Mouse (Mus musculus) mouse trophoblast stem cell (cell line): ENCODE measurements around the gene Adcy1.

ENCODE experiments used
- in situ Hi-C, 2 experiments: fragments of 300-500 bp; cut with MseI, MboI; formaldehyde crosslinking; loops; 2 replicates in 1 of 2; 3 replicates in 1 of 2; pipeline ENCODE4 v1.15.1; 2025

Adcy1 gene

GRCm38 (mm10) chr11:7179276-7179675 lies 116.0 kb downstream of the Adcy1 start:
- in situ Hi-C loops, result no loop called here

DNA sequence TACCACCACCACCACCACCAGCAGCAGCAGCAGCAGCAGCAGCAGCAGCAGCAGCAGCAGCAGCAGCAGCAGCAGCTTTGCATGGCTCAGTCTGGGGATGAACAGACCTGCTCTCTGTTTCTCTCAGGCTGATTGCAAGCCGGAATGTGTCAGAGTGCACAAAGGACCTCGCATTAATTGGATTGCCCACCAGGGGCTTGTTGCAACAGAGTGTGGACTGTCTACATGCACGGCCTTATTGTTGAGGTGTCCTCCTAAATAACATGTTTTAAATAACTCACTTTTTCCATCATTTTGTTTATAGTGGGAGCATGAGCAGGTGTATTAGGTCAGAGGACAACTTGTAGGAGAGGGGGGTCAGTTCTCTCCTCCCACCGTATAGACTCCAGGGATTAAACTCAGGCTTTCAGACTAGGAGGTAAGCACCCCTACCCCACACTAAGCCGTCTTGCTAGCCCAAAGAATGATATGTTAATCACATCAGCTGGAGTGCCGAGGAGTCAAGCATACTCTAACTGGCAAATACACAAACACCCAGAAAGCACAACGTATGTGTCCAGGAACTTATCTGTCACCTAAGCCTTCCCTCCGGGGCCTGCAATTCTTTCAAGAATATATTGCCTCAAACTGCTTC lies 119.2 kb downstream of the Adcy1 start:
- in situ Hi-C loops, result no loop called here

GRCm38 (mm10) chr11:7184420-7184819 lies 121.1 kb downstream of the Adcy1 start:
- in situ Hi-C loops, result no loop called here

DNA sequence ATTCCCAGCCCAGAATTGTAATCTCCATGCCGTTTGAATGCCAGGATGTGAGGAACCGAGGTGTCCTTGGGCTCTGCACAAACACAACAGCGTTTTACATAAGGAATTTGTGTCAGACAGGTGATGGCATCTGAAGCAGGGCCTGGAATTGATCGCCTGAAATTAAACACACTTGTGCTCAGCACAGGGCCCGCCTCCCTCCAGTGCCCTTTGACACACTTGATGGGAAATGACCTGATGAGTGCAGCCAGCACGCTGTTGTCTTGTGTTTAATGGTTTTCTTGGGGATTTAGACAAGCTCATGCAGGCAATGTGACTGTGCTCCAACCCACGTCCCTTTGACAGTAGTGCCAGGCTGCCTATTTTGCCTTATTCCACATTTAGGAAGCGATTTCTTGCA lies 124.2 kb downstream of the Adcy1 start:
- in situ Hi-C loops, result no loop called here

DNA sequence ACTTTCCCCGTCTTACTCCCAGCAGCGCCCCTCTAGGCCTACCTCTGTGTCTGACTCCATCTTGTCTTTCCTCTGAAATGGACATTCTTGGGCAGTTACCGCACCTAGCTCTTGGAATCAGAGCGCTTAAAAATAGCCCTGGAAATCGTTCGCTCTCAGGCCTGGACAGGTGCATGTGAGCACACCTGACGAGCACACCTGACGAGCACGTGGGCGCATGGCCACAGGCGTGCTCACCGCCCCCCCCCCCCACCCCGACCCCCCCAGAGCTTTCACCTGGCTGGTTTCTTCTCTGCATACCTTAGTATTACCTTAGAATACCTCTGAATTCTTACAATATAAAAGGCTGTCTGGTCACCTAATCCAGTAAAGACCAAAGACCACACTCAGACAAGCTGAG lies 125.2 kb downstream of the Adcy1 start, which contains the start of gene Gm11985:
Gene Gm11985, minus strand, starts transcription at position 101 of the 400 bp plus-strand sequence.
- in situ Hi-C loops, result no loop called here

DNA sequence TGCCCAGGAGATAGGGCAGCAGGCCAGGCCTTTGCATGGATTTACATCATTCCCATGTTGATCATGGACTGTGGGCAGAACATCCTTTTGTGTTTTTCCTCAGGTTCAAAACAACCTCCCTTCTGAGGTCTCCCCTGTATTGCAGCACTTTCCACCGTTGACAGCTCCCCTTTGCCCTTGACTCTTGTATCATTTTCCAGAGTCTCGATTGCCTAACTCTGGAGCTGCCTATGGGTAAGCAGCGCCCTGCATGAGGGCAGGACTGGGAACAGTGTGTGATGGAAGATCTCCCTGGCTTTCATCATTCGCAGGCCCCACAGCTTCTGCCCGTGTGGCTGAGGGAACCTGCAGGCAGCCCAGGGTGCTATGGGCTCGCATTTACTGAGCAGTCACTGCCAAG lies 129.4 kb downstream of the Adcy1 start:
- in situ Hi-C loops, result no loop called here

- in situ Hi-C loops, result no loop called here
These were observed 129.8 kb downstream of the Adcy1 start for GRCm38 (mm10) chr11:7193134-7193533.

DNA sequence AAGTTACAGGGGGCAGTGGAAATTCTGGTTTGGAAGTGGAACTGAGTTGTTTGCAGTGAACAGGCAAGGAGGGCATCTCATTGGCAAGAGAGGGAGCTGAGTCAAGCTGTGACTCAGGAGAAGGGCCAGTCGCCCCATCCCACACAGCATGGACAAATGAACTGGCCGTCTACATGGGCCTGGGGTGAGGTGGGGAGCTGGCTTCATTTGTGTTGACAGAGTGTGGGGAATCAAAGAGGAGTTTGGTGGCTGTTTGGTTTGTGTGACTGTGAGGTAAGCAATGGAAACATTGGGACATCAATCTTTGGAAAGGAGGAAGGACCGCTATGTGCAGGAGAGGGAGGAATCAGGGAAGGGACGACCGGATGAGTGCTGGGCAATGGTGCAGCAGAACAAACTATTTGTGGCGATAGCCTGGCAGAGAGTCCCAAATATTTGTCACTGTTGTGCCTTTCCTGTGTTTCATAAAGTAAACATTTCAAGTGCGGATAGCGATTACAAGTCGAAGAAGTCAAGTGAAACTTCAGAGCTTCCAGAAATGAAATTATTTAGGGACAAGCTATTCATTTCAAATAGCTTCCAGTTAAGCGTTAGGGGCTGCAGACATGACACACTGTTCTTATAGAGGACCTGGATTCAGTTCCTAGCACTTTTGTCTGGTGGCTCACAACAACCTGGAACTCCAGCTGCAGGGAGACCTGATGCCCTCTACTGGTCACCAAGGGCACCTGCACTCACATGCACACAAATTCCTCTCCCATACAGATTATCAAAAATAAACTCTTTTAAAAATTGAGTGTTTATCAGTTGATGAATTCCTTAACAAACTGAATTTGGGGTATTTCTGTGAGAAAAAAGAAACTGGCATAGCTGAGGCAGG lies 131.4 kb downstream of the Adcy1 start:
- in situ Hi-C loops, result no loop called here

DNA sequence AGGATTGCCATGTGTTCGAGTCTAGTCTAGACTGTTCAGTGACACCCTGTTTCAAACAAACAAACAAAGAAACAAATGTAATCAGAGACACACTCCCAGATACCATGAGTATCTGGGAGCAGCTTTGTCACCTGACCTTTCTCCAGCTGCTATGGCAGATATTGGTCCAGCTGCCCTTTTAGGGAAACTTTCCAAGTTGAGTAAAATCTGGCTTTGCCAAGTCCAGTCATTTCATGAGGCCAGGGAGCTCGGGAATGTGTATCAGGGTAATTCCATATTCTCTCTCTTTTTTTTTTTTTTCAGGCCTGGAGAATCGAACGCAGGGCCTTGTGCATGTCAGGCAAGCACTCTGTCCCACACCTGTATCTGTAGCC lies 132.0 kb downstream of the Adcy1 start:
- in situ Hi-C loops, result no loop called here

GRCm38 (mm10) chr11:7197491-7197941 lies 134.2 kb downstream of the Adcy1 start, which contains the start of gene Igfbp1:
Gene Igfbp1, plus strand, starts transcription at chr11:7197782.
- in situ Hi-C loops, result no loop called here

DNA sequence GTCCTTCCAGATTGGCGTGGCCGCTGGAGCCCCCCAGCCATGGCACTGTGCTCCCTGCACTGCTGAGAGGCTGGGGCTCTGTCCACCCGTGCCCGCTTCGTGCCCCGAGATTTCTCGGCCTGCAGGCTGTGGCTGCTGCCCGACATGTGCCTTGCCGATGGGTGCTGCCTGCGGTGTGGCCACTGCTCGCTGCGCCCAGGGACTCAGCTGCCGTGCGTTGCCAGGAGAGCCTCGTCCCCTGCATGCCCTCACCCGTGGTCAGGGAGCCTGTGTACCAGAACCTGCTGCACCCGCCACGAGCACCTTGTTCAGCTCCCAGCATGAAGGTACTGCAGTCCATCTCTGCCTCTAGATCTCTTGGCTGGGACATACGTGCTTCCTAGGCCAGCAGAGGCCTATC lies 134.7 kb downstream of the Adcy1 start:
- in situ Hi-C loops, result no loop called here

DNA sequence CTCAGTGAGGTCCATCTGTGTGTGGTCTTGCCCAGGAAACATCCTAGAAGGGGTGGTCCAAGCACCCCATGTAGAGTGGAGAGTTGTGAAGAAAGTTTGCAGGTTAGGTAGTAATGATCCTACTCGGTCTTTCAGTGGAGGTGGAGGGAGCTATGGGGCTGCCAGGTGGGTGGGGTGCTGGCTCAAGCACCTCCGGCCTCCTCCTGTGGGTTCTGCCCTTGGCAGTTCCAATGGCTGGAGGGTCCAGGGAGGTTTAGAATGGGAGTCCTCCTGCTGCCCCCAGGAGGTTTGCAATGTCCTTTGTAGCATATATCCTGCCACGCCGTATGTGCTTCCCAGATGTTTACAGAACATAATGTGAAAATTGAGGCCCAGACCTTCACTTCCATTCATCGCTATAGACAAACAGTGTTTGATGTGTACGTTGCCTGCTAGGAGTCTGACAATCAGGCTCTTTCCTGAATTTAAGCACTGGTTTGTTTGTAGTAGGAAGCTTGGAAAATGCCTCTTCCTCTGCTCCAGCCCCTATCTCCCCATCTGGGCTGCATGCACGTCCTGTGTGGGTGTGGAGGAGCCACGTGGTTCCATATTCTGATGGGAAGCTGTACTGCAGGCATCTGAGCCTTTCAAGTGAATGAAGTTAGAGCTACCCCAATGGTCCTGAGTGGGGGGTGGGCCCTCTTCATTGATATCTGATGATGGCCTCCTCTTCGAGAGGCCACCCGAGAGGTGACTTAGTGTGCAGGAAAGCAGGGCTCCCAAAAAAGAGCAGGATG lies 135.4 kb downstream of the Adcy1 start:
- in situ Hi-C loops, result no loop called here

DNA sequence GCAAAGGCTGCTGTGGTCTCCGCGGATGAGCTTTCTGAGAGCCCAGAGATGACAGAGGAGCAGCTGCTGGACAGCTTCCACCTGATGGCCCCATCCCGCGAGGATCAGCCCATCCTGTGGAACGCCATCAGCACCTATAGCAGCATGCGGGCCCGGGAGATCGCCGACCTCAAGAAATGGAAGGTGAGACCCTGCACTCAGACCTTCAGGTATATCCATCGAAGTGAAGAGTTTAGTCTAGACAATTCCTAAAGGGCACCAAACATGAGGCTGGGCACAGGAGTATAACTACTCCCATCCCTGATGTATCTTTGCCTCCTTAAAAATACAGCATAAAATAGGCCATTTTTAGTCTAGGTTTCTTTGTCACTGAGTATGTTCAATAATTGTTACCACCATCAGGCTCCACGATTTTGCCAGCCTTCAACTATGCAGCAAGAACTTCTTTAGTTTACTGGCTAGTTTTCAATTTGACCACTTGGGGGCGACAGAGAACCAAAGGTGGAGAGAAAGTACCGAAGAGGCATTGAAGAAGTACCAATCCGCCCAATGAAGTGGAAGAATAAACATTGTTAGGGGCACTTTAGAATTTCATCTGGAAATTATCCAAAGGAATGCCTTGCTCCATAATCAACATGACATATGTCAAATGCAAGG lies 136.6 kb downstream of the Adcy1 start:
- in situ Hi-C loops, result loop anchor here (10.0 to 25.0 kb wide), 3 partner anchors 937 to 1205 kb away; no protein-coding TSS in a partner anchor

DNA sequence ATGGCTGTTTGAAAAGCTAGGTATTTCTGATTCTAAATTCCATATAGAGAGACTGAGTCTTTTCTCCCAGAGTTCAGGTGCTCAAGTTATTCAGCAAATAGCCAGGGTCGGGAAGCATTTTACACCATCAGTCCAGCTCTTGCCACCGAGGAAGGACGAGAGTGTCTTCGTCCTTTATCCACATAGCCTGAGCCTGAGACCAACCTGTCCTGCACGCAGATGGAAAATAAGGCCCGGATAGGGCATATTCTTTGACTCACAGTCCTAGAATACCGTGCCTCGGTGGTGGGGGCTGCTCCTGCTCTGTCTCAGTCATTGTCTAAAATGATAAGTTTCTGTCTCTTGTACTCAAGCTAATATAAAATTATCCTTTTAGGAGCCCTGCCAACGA lies 137.1 kb downstream of the Adcy1 start:
- in situ Hi-C loops, result loop anchor here (10.0 to 25.0 kb wide), 3 partner anchors 937 to 1204 kb away; no protein-coding TSS in a partner anchor

GRCm38 (mm10) chr11:7202206-7202605 lies 138.9 kb downstream of the Adcy1 start:
- in situ Hi-C loops, result loop anchor here (10.0 to 25.0 kb wide), 3 partner anchors 935 to 1203 kb away; no protein-coding TSS in a partner anchor

DNA sequence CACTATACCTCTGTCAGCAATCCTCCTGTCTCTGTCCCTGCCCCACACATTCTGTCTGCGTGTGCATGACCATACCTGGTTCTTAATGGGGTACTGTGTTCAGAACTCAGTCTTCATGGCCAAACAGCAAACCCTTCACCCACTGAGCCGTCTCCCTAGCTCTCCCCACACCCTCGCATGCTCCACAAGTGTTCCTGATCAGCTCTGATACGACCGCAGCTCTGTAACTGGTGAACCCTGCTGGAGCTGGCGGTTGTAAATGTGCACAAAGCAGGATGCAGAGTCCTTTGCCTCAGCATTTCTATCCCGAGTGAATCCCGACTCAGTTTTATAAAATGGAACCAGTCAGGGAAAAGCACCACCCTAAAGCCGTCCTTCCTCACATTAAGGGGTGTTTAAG lies 140.6 kb downstream of the Adcy1 start:
- in situ Hi-C loops, result loop anchor here (10.0 to 25.0 kb wide), 3 partner anchors 933 to 1201 kb away; no protein-coding TSS in a partner anchor

GRCm38 (mm10) chr11:7210343-7210742 lies 147.1 kb downstream of the Adcy1 start:
- in situ Hi-C loops, result loop anchor here (10.0 to 25.0 kb wide), 4 partner anchors 354 to 1194 kb away; no protein-coding TSS in a partner anchor

DNA sequence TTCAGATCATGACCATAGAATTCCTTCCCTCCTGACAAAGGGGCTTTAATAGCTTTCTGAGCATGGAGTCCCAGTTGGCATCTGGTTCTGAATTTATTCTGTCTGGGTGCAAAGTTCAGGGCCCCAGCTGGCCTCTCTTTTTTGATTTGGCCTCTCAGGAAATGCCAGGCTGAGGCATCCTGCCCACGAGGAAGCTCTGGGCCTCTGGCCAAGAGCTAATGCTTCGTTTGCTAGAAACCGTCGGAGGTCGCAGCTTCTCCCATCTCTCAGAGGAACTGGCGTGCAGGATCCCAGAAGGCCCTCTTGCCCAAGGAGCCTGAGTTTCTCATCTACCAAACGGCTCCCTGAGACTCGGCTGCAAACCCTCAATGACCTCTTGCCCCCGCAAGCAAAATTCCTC lies 147.9 kb downstream of the Adcy1 start:
- in situ Hi-C loops, result loop anchor here (10.0 to 25.0 kb wide), 4 partner anchors 354 to 1194 kb away; no protein-coding TSS in a partner anchor

DNA sequence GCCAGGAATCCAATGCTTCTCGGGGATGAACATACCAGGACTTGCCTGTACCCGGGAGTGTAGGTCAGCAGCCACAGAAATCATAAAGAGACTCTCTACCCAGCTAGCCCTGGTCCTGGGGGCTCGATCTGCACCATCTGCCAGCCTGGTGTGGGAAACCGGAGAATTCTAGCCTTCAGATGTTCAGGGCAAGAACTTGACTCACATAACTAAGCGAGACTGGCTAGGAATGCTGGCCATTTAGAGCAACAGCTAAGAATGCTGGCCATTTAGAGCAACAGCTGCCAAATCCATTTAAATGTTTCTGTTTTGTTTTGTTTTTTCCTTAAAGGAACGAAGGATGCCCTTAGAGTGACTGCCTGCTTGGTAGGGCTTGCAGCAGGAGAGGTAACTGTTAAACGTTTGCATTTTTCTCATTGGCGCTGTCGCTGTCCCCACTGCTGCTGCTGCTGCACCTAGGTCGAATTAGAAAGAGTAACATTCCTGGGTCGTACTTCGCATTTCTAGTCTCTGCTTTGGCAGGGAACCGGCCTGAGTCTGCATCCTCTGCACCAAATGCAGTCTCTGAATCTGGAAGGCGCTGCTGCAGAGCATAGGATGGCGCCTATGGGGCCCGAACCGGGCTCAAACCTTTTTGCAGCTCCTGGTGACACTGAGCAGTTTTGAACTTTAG lies 149.0 kb downstream of the Adcy1 start:
- in situ Hi-C loops, result loop anchor here (10.0 to 25.0 kb wide), 4 partner anchors 353 to 1193 kb away; no protein-coding TSS in a partner anchor

DNA sequence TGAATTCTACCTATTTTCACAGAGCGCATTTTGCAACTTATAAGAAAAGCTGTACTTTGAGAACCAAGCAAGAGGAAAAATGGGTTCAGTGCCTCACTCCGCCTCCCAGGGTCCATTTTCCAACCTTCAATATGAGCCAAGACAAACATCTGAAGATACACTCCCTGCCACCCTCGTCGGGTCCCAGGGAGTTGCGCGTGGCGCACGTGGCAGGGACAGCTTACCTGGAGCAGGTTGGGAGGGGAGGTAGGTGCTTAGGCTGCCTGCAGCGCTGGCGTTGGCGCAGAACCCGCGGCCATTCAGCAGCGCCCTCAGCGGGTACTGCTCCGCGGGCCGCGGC lies 149.8 kb downstream of the Adcy1 start:
- in situ Hi-C loops, result loop anchor here (10.0 to 25.0 kb wide), 4 partner anchors 352 to 1192 kb away; no protein-coding TSS in a partner anchor
